Mouse (Mus musculus): Measurements from ENCODE around the gene Zfp366.

The Zfp366 gene

GRCm38 (mm10) chr13:99225374-99226240, 41.0 kb downstream of the Zfp366 start:
- no peak for DNase-seq (ENCODE audit: low read depth, low spot score)

- no peak for DNase-seq (ENCODE audit: low read depth, low spot score)
Observed at GRCm38 (mm10) chr13:99226809-99227208, 42.2 kb downstream of the Zfp366 start.

- no peak for DNase-seq (ENCODE audit: low read depth, low spot score)
Observed at GRCm38 (mm10) chr13:99227456-99228250, 43.0 kb downstream of the Zfp366 start.

GRCm38 (mm10) chr13:99228821-99229570, 44.4 kb downstream of the Zfp366 start:
- DNase-seq (ENCODE audit: low read depth, low spot score): no peak

- DNase-seq (ENCODE audit: low read depth, low spot score): no peak
Observed at GRCm38 (mm10) chr13:99229641-99230494, 45.2 kb downstream of the Zfp366 start.

GRCm38 (mm10) chr13:99230495-99230868, 45.9 kb downstream of the Zfp366 start:
- no peak for DNase-seq (ENCODE audit: low read depth, low spot score)

- no peak for DNase-seq (ENCODE audit: low read depth, low spot score)
Observed at GRCm38 (mm10) chr13:99233333-99233732, 48.7 kb downstream of the Zfp366 start.

- no peak for DNase-seq (ENCODE audit: low read depth, low spot score)
Observed at GRCm38 (mm10) chr13:99233956-99234355, 49.3 kb downstream of the Zfp366 start.

- no peak for DNase-seq (ENCODE audit: low read depth, low spot score)
Observed at GRCm38 (mm10) chr13:99235428-99236210, 51.0 kb downstream of the Zfp366 start.

- no peak for DNase-seq (ENCODE audit: low read depth, low spot score)
Observed at GRCm38 (mm10) chr13:99236222-99236621, 51.6 kb downstream of the Zfp366 start.

- DNase-seq (ENCODE audit: low read depth, low spot score): no peak
Observed at GRCm38 (mm10) chr13:99237122-99237521, 52.5 kb downstream of the Zfp366 start.

GRCm38 (mm10) chr13:99237841-99238216, 53.2 kb downstream of the Zfp366 start:
- DNase-seq (ENCODE audit: low read depth, low spot score): no peak

- DNase-seq (ENCODE audit: low read depth, low spot score): no peak
Observed at GRCm38 (mm10) chr13:99238217-99239160, 53.9 kb downstream of the Zfp366 start.

GRCm38 (mm10) chr13:99239161-99239530, 54.5 kb downstream of the Zfp366 start:
- no peak for DNase-seq (ENCODE audit: low read depth, low spot score)

- DNase-seq (ENCODE audit: low read depth, low spot score): no peak
Observed at GRCm38 (mm10) chr13:99239741-99240140, 55.1 kb downstream of the Zfp366 start.

GRCm38 (mm10) chr13:99241984-99242383, 57.4 kb downstream of the Zfp366 start:
- no peak for DNase-seq (ENCODE audit: low read depth, low spot score)

GRCm38 (mm10) chr13:99242895-99243294, 58.3 kb downstream of the Zfp366 start:
- no peak for DNase-seq (ENCODE audit: low read depth, low spot score)

- no peak for DNase-seq (ENCODE audit: low read depth, low spot score)
Observed at GRCm38 (mm10) chr13:99243831-99244230, 59.2 kb downstream of the Zfp366 start.

- no peak for DNase-seq (ENCODE audit: low read depth, low spot score)
Observed at GRCm38 (mm10) chr13:99244471-99244870, 59.8 kb downstream of the Zfp366 start.

All from retina, postnatal 7 days (tissue).